Mouse (Mus musculus) stomach, embryonic 14.5 days (tissue): Measurements from ENCODE around the gene Cacna1d. TPM values are rescaled to one million over a fixed set of nuclear protein-coding genes. Genes with fewer than 3 reads are reported as not detected.

Experiments
- ATAC-seq: fragments of 200-750 bp; cut with Nextera tagmentation; 2 replicates; pipeline ENCODE4 v1.8.0; 2017; ENCODE audit warnings: low read depth, moderate TSS enrichment; ENCODE audit not compliant: insufficient number of reproducible peaks, insufficient read depth, low FRiP score
- H3K27ac ChIP-seq: fragments of 300-500 bp; sonication (generic); 2 replicates; pipeline ENCODE4 v1.5.1; 2014; ENCODE audit warnings: mild to moderate bottlenecking, low read length, moderate library complexity, mixed read lengths
- H3K27me3 ChIP-seq: fragments of 300-500 bp; sonication (generic); 2 replicates; pipeline ENCODE4 v1.6.1; 2014; ENCODE audit warnings: low read length, control low read depth, mixed read lengths; ENCODE audit not compliant: control insufficient read depth, insufficient read depth
- H3K36me3 ChIP-seq: fragments of 300-500 bp; sonication (generic); 2 replicates; pipeline ENCODE4 v1.6.1; 2014; ENCODE audit warnings: mild to moderate bottlenecking, control low read depth, low read length, moderate library complexity, mixed read lengths; ENCODE audit not compliant: control insufficient read depth, insufficient read depth
- H3K4me1 ChIP-seq: fragments of 300-500 bp; sonication (generic); 2 replicates; pipeline ENCODE4 v1.6.1; 2014; ENCODE audit warnings: low read length, control low read depth, mixed read lengths; ENCODE audit not compliant: control insufficient read depth, insufficient read depth
- H3K4me2 ChIP-seq: fragments of 300-500 bp; sonication (generic); replicated peaks from 2 replicates; pipeline ENCODE4 v1.6.1; 2014; ENCODE audit warnings: low read depth, low read length, control low read depth
- H3K4me3 ChIP-seq: fragments of 300-500 bp; sonication (generic); 2 replicates; pipeline ENCODE4 v1.5.1; 2014; ENCODE audit warnings: low read depth, low read length, control low read depth
- H3K9ac ChIP-seq: fragments of 300-500 bp; sonication (generic); replicated peaks from 2 replicates; pipeline ENCODE4 v1.6.1; 2014; ENCODE audit warnings: low read depth, mild to moderate bottlenecking, control low read depth, low read length, moderate library complexity, mixed read lengths
- H3K9me3 ChIP-seq: fragments of 300-500 bp; sonication (generic); 2 replicates; pipeline ENCODE4 v1.6.1; 2016; ENCODE audit warnings: low read depth, low read length, control low read depth; ENCODE audit not compliant: control insufficient read depth
- WGBS: fragments of 180-500 bp; shearing (Covaris S2); extraction: QIAGEN DNeasy Blood & Tissue Kit; methylation state at CpG from one replicate; pipeline ENCODE4 v1.1.7; 2014; 5-methylcytosine and 5-hydroxymethylcytosine counted together
- polyA plus RNA-seq: library from polyadenylated mRNA; unstranded; fragments of >200 nt; fragmentation: Nextera tagmentation; extraction: Ambion mirVana; gene quantifications from 2 replicates; pipeline ENCODE4 v1.2.1, GENCODE M21; 2014

The Cacna1d gene
- polyA plus RNA-seq, 1 experiment from 2014 or later, result 15.3 TPM

GRCm38 (mm10) chr14:30306221-30306620, 185.0 kb downstream of the Cacna1d start:
- WGBS, result 80% methylated on average over 6 of the region's 6 CpGs
- no peak for ATAC-seq
- no peaks in the 10 kb centered on the region for H3K9me3 ChIP-seq

DNA sequence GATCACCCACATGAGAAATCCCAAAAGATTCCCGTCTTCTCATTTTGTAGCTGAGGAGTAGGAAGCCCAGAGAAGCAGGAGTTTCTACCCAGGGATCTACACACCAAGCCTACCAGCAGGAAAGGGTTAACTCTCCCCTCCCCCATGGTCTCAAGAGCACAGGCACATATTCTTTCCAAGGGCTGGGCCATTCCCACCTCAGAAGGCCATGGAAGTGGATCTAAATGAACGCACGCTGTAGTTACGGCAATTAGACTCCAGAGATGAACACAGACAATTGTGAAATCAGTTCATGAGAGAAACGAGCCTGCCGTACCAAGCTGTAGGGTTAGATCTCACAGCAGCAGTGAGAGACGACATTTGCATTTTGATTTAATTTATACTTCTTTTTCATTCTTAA, 191.3 kb downstream of the Cacna1d start:
- no peak overlapping the region for H3K4me3 ChIP-seq
- H3K27ac ChIP-seq, result no peak overlapping the region
- no peaks in the 10 kb centered on the region for H3K36me3 ChIP-seq
- H3K9ac ChIP-seq, result no peak overlapping the region
- H3K27me3 ChIP-seq, result no peaks in the 10 kb centered on the region
- H3K4me1 ChIP-seq, result no peaks in the 10 kb centered on the region
- no peaks in the 10 kb centered on the region for H3K9me3 ChIP-seq
- WGBS, result 86% methylated on average over 7 of the region's 7 CpGs
- no peak for ATAC-seq
- H3K4me2 ChIP-seq, result no peak overlapping the region

More at GRCm38 (mm10) chr14:30306221-30306620, 185.0 kb downstream of the Cacna1d start:
- Histone ChIP-seq H3K36me3 (no peaks in the 10 kb centered on the region), H3K9ac (no peak overlapping the region), H3K4me2 (no peak overlapping the region), H3K4me3 (no peak overlapping the region), H3K27ac (no peak overlapping the region), H3K4me1 (no peaks in the 10 kb centered on the region), H3K27me3 (no peaks in the 10 kb centered on the region)

GRCm38 (mm10) chr14:30297492-30297891, 193.8 kb downstream of the Cacna1d start:
- Histone ChIP-seq H3K4me2 (no peak overlapping the region), H3K4me1 (no peaks in the 10 kb centered on the region), H3K9me3 (no peaks in the 10 kb centered on the region), H3K9ac (no peak overlapping the region), H3K36me3 (no peaks in the 10 kb centered on the region), H3K4me3 (no peak overlapping the region), H3K27me3 (no peaks in the 10 kb centered on the region), H3K27ac (no peak overlapping the region)
- ATAC-seq, result no peak
- WGBS, result 89% methylated on average over 11 of the region's 11 CpGs

- WGBS, result 20% methylated on average over 1 of the region's 1 CpGs
- peaks cover 5% of the 10 kb centered on the region; the same call in 1 of the 2 replicates for H3K4me1 ChIP-seq
- H3K27me3 ChIP-seq, result no peaks in the 10 kb centered on the region
- no peak for ATAC-seq
- H3K36me3 ChIP-seq, result no peaks in the 10 kb centered on the region
- no peak overlapping the region for H3K4me3 ChIP-seq
- no peak overlapping the region for H3K9ac ChIP-seq
- H3K27ac ChIP-seq, result peak overlapping the region; percentile 70
- H3K9me3 ChIP-seq, result no peaks in the 10 kb centered on the region
- H3K4me2 ChIP-seq, result no peak overlapping the region
Observed at GRCm38 (mm10) chr14:30292135-30292463, 199.2 kb downstream of the Cacna1d start.

DNA sequence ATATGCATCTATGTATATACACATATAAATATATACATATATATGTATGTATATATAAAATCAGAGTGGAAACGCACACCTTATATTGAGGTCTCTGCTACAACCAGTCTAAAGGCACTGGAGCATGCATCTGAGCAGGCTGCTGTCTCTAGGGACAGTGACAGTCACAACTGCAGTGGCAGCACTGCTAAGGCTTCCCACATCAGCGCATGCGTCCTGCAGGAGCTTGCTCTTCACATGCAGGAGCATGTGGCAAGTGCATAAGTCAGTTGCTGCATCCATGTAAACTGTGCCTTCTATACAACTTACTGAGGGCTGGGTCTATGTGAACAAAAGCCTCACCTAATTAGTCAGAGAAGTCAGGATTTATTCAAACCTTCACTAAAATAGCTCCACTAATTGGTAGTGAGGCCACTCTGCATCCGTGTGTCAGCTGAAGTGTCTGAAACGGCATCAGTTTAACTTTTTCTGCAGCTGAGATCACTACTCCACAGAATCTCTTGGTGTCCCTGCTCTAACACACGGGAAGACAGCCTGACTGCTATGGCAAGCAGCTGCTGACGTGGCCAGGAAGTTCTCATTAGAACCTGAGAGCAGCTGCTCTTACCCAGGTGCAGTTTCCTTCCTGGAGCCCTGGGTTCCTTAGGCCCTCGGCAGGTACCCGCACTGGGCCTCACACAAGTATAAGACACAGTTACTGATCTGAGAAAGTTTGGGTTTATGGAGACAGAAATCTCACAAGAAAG, 199.7 kb downstream of the Cacna1d start:
- no peak for ATAC-seq

DNA sequence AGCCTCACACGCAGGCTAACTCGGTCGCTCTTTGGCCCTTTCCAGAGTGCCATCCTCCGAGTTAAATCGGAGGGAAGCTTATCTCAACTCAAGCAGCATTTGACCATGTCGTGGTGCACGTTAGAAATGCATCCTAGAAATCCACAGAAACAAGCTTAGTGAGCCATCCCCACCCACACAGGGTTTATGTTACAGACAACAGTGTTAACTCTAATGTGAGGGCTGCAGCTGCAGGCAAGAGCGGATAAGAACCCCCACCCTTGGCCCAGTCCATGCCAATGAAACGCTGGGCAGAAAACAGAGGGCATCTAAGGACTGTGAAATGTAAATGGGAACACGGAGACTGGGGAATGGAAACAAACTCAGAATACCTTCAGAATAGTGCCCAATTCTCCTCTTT, 206.8 kb downstream of the Cacna1d start:
- ATAC-seq, result no peak
- no peak overlapping the region for H3K4me3 ChIP-seq
- 65% methylated on average over 10 of the region's 10 CpGs for WGBS
- H3K4me2 ChIP-seq, result peak overlapping the region; percentile 14; the same call in 1 of the 2 replicates
- no peaks in the 10 kb centered on the region for H3K36me3 ChIP-seq
- H3K27me3 ChIP-seq, result no peaks in the 10 kb centered on the region; the same call in 1 of the 2 replicates
- H3K27ac ChIP-seq, result no peak overlapping the region
- no peaks in the 10 kb centered on the region for H3K9me3 ChIP-seq
- 0 out of 2 replicates have a peak, but pooled peaks cover 5% of the 10 kb centered on the region for H3K4me1 ChIP-seq
- H3K9ac ChIP-seq, result no peak overlapping the region

More for the DNA sequence above, 199.7 kb downstream of the Cacna1d start:
- Histone ChIP-seq H3K27ac (peak overlapping the region; percentile 70), H3K36me3 (no peaks in the 10 kb centered on the region), H3K9me3 (no peaks in the 10 kb centered on the region), H3K4me1 (peaks cover 5% of the 10 kb centered on the region; the same call in 1 of the 2 replicates), H3K4me2 (no peak overlapping the region), H3K4me3 (no peak overlapping the region), H3K9ac (no peak overlapping the region), H3K27me3 (no peaks in the 10 kb centered on the region)
- 57% methylated on average over 9 of the region's 9 CpGs for WGBS

- Histone ChIP-seq H3K27ac (no peak overlapping the region), H3K9me3 (no peaks in the 10 kb centered on the region), H3K9ac (no peak overlapping the region), H3K4me1 (0 out of 2 replicates have a peak, but pooled peaks cover 5% of the 10 kb centered on the region), H3K36me3 (no peaks in the 10 kb centered on the region), H3K4me3 (no peak overlapping the region), H3K27me3 (no peaks in the 10 kb centered on the region; the same call in 1 of the 2 replicates), H3K4me2 (peak overlapping the region; percentile 14; the same call in 1 of the 2 replicates)
- ATAC-seq, result peak; percentile 46; the same call in 1 of the 2 replicates
- 47% methylated on average over 10 of the region's 10 CpGs for WGBS
Observed at GRCm38 (mm10) chr14:30284022-30284421, 207.2 kb downstream of the Cacna1d start.

- no peak for ATAC-seq
- Histone ChIP-seq H3K27me3 (no peaks in the 10 kb centered on the region), H3K4me1 (peaks cover 4% of the 10 kb centered on the region; the same call in 1 of the 2 replicates), H3K4me2 (no peak overlapping the region), H3K36me3 (no peaks in the 10 kb centered on the region), H3K27ac (peak overlapping the region; percentile 13; the same call in 1 of the 2 replicates), H3K9me3 (no peaks in the 10 kb centered on the region), H3K9ac (no peak overlapping the region), H3K4me3 (no peak overlapping the region)
- 87% methylated on average over 9 of the region's 9 CpGs for WGBS
Observed at GRCm38 (mm10) chr14:30275572-30275971, 215.7 kb downstream of the Cacna1d start.
